Mouse (Mus musculus) hematopoietic stem cell, adult 5-6 weeks (primary cell): ENCODE results near the gene Mtfp1. TPM values are rescaled to one million over a fixed set of nuclear protein-coding genes. Genes with fewer than 3 reads are reported as not detected.
A peak's percentile ranks its signal among the peaks of the same experiment; 100 is the strongest.

Source experiments
- ATAC-seq, 2 experiments: fragments of 125-278 bp in 1 of 2; replicated peaks in 1 of 2; 2 replicates each; pipeline ENCODE4 v1.8.0; 2016 to 2017; ENCODE audit warnings: inconsistent platforms in 2 of 2, mild to moderate bottlenecking in 2 of 2, moderate number of reproducible peaks in 2 of 2, low read depth in 1 of 2, moderate TSS enrichment in 1 of 2; ENCODE audit not compliant: low FRiP score in 2 of 2, poor library complexity in 2 of 2, severe bottlenecking in 2 of 2, insufficient read depth in 1 of 2, low TSS enrichment in 1 of 2
- total RNA-seq: library from RNA; stranded (forward); fragments of 172-1452, 232-1000 nt; gene quantifications from 2 replicates; pipeline ENCODE4 v1.2.3, GENCODE M21; 2017

The Mtfp1 gene
- total RNA-seq, 1 experiment from 2014 or later = 15.3 TPM

DNA sequence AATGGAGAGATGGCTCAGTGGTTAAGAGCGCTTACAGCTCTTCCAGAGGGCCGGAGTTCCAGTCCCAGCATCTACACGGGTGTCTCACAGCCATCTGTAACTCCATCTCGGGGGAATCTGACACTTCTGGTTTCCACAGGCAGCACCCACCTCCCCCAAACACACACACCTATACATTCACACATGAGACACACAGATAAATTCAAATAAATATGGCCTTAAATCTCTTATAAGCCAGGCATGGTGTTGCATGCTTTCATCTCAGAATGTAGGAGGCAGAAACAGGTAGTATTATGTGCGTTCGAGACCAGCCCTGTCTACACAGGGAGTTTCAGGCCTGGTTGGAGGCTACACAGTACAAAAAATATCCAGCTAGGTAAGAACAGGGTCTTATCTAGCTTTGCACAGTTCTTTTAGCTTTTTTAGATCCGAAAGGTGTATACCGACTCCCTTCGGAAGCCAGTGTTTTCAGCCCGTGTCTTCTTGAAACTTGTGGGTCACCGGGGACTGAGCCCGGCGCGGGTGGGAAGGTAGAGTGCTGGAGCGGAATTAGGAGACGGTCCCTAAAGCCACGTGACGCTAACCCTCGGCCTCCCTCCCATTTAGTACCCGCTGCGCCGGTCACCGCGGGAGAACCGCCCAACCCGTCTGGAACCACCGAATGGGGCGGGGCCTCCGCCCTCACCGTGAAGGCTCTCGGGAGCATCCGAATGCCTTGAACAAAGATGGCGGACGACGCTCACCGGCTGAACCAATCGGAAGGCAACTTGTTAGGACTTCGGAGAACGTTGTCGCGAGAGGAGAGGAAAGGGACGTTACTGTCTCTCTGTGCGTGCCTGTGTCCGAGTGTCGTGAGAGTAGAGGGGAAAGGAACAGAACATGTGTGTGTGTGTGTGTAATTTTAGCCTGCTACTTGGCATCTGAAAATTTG, 1.1 kb upstream of the Mtfp1 start:
- peak; percentile 82 to 96 for ATAC-seq

DNA sequence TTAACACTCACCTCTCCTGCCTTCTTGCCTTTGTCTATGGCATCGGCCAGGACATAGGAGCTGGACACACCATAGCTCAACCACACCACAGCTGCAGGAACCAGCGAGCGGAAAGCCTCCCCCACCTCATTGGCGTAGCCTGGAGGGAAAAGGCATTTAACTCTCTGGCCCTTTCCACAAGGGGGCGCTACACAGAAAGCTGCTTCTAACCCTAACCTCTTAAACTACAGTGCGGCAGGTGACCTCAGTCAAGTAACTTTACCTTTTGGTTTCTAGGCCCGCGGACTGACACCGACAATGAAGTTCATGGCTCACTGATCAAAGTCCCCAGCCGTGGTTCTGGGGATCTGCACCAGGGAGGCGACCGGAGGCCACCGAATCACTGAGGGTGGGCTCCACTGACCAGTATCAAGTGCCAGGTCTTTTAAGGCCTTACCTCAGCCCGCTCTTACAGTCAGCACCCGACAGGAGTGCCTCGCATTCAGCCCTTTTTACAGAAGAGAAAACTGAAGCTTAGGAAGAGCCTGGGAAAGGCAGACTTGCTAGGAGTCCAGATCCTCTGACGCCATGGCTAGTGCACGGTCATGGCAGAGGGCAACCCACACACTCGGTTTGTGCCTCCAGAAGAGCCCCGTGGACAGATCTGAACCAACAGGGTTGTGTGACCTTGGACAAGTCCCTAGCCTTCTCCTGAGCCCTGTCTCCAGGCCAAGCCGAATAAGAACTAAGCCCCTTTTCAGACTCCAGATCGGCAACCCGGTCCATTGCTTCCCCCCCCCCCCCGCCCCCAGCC, 671 bp downstream of the Mtfp1 start:
- peak in 1 of 2 experiments; percentile 40; a peak in 2 of 4 replicates for ATAC-seq

DNA sequence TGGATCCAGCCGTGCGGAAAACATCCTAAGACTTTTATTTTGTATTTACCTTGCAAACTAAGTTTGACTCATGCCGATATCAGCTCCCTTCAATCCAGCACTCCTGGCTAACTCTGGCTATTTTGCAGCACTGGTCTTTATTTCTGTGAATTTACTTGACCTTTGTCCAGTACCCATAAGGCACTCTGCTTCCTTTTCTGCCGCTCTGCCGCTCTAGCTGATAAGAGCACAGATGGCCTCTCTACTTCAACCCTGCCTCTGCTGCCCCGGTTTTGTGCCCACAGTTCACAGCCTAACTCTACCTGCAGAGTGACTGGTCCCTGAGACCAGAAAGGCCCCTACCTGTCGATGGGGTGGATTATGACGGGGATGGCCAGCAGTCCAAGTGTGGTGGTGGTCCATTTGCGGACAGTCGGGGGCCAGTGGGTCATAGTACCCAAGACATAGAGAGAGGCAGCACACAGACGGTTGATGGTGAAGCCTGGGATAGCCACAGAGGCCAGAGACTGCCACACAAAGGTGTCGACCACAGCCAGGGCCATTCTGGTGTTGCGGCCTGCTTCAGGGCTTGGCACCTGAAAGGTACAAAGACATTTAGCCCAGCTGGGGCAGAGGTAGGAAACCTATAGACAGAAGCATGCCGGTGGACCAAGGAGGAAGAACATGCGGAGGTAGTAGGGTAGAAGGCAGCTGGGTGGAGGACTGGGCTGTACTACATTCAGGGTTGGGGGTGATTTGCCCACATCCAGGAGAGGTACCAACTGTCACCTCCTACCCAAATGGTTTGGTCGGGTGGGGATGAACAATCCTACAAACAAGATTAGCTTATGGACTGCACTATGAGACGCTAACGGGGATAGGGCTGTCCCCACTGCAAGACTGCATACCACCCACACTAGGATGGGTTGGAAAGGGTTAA, 1.5 kb downstream of the Mtfp1 start:
- ATAC-seq = no peak

DNA sequence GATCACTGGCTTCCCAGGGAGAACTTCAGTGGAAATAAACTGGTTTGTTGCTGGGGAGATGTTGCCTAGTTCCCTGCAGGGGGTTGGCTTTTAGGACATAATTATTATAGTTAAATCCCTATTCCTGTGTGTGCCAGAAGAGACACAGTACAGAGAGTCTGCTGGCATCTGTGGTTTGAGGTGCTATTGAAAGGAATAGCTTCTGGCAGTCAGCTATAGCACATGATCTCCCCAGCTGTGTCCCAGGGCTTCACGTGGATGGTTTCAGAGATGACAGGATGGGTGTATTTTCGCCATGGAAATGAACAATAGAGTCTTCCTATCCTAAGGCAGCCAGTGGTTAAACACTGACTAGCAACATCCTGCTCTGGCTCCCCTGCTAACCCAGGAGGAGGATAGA, 8.0 kb downstream of the Mtfp1 start:
- no peak for ATAC-seq

DNA sequence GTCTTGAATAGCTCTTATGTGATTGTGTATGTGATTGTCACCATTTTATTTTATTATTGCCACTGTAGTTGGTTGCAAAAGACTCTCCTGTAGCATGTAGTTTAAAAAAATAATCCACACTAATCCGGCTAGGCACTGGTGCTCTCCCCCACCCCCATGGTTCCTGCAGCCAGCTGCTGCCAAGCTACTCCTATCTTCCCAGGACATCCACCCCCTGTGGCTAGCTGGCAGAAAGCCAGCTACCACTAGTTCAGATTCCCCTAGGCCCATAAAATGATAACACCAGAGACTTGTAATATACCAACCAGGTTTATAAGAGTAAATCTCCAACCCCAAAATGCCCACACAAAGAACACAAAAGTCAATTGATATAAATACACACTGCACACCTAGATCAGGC, 9.0 kb downstream of the Mtfp1 start:
- ATAC-seq = no peak

DNA sequence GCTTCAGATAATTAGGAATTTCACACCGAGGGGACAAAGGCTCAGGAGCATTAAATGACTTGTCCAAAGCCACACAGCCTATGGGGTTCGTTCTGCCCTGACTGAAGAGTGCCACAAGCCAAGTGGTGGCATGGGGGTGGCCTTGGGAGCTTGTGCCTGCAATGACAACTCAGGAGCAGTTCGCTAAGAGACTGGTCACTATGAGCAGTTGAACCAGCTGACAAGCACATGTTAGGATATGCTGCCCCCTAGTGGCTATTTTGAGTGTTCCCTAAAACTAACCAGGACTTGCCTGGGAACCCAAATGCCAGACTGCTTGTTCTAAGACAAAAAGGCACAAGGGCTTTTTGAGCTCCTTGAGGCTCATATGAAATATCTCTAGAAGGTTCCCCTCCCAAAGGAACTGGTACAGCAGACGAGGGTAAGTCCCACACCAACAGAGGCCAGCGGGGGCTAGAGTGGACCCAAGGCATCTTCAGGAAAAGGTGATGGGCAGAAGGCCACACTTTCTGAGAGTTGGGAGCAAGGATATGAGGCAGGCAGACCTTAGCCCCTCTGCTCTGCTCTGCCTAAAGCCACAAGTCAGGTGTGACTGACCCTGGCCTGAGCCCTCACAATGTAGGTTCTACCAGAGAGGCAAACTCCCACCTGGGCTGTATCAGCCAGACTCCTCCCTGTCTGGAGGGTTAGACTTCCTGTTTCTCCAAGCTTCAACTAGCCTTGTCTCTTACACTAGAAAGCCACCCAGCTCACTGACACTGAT, 11.7 kb downstream of the Mtfp1 start:
- ATAC-seq = peak; percentile 27 to 43; a peak in 1 of 4 replicates

DNA sequence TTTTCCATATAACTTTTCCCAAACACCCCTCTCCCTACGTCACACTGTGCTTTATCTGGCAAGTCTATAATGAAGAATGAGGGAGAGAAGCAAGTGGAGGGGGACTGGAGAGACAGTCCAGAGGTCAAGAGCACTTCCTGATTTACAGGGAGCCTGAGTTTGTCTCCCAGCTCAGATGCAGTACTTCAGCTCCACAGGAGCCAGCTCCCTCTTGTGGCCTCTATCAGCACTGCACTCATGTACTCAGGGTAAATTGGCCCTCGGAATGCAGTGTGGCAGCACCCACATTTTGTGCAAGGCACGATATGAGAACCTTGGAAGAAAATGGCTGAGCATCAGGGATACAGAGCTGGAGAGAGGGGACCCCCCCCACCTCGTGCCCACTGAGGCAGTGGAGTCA, 15.0 kb downstream of the Mtfp1 start:
- peak; percentile 68 to 73; a peak in 3 of 4 replicates for ATAC-seq

DNA sequence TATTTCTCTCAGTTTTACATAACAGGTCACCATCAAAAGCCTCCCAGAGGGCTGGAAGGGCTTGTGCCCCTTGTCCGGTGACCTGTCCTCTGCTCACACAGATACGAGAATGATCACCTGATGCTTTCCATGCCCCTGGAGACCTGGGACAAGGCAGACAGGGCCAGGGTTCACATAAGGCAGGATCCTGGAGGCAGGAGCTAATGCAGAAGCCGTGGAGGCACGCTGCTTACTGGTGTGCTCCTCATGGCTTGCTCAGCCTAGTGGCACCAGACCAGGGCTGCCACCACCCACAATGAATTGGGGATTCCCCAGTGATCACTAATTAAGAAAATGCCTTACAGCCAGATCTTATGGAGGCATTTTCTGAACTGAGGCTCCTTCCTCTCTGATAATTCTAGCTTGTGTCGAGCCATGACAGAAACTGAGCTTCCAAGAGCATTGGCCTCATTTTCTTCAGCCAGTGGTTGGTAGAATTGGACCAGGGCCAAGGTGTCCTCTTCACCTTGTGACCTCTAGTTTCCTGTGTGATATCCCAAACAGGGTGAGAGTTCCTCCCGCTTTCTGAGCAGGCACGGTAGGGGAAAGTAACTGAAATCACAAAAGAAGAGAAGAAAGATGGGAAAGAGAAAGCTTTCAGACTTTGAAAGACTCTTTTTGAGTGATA, 16.8 kb downstream of the Mtfp1 start:
- ATAC-seq = no peak

DNA sequence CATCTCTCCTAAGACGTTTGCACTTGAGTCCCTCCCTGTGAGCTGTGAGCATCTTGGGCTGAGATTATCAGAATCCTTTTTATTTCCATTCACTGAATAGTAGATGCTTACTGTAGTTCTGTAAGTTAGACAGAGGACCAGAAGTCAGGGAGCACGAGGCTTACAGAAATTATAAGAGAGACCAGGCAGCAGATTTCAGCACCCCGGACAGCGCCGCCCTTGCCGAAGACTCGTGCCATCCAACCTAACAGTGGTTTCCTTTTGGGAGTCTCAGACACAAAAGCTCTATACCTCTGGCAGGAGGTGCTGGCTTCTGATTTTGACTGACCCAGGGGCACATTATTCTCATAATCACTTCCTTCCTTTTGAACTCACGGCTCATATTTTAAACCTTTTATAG, 18.6 kb downstream of the Mtfp1 start:
- 0 out of 4 replicates have a peak, but pooled peaks of 1 of the 2 experiments have one; percentile 51 for ATAC-seq

DNA sequence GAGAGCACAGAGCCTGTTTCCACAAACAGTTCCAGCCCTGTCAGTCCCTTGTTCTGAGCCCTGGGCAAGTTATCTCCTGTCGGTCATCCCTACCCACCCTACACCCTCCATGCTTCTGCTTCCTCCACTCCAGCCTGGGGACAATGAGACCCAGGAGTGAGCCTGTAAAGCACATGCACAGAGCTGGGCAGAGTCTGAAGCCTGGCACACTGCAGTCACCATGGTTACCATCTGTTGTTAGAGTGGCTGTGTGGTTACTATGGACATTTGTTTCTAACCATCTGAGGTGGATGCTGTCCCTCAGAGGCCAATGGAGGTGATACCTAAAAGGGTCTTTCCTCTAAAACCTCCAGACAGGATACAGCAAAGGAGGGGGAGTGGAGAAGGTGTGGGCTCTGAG, 25.6 kb downstream of the Mtfp1 start:
- no peak for ATAC-seq

DNA sequence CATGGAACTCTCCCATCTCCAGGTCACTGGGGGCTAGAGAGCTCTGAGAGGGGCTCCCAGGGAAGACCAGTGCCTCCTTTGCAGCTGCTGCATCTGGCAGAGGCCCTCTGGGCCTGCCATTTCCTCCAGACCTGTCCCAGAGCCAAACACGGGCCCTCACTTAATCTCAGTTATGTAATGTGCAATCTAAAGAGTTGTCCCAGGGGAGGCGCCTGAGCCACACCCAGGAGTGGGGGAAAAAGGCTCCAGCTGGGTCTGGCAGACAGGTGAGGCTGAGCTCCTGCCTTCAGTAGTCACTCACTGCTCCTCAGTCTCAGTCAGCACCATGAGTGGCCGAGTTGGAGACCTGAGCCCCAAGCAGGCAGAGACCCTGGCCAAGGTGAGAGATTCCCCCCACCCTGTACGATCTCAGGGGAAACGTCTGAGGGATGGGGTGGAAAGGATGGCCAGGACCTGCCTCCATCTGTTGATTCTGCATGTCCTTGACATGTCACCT, 30.6 kb downstream of the Mtfp1 start, which contains the start of gene Sec14l3:
Gene Sec14l3 (plus strand): TSS at position 215 of the 496 bp plus-strand sequence.
- no peak for ATAC-seq

DNA sequence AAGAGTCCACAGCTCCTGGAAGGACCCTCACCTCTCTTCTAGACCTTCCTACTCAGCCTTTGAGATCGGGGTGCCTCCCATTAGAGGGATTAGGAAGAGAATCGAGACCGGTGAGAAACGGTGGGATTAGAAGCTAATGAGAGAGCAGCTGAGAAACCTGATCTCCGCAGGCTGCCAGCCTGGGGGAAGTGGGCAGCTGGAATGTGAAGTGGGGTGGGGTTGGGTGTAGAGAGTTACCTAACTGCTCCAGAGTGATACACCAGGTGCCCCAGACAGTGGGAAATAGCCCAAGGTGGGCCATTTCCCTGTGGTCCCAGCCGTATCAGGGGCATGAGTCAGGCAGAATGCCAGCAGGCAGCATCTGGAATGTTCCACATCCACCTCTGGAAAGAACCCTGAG, 32.3 kb downstream of the Mtfp1 start:
- no peak for ATAC-seq

DNA sequence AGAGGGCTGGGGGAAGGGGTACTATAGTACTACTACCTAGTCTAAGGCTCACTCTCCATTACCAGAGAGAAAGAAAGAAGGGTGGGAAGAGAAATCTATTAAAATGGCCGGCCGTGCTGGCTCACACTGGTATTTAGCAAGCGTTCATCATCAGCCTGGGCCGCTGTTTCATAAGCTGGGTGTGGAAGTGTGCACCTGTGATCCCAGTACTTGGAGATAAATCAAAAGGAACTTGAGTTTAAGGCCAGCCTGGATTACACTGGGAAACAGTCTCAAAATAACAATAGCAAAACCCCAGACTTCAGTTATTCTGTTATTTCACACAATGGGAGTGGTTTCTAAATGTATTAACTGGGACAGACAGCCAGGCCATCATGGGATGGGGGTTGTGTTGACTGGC, 32.7 kb downstream of the Mtfp1 start:
- no peak for ATAC-seq

DNA sequence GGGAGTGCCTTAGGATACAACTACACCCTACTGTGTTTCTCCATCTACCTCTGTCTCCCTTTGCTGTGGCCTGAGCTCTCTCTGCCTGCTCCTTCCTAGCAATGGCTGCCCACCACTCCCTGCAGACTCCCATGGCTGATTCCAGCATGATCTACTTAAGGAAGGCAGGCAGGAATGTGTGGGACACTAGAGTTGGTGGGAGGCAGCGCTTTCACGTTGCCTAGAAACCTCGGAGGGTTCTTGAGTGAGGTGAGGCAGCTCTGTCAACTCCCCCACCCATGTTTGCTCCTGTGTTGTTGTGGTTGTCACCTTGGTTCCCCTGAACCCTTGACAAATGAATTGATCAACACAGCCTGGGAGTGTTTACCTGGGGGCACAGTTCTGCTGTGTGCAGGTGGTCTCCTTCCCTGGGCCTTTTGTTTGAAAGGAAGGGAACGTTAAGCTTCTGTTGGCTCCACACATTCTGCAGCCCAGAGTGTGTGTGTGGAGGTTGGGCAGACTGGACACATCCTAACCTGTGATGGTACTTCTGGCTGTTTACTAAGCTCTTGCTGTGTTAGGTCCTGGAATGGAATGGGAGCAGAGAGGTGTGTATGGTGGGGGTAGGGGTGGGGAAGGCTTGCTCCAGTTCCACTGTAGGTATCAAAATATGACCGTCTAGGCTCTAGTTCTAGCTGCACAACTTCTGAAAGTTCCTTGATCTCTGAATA, 34.2 kb downstream of the Mtfp1 start:
- ATAC-seq = no peak

DNA sequence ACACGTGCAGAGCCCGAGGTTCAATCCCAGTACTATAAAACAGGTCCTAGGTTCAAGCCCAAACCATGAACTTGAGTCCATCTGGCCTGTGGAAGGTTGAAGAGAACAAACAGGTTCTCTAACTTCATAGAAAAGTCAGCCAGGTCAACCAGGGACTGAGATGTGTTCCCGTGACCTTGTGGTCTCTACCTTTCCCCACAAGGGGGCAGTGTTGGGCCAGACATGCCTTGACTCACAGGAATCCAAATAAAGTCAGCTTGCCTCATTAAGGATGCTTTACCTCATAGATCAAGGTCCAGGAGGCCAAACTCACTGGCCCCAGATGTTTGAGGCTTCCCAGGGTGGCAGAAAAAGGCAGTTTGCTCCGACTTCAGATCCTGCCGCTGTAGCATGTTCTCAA, 41.7 kb downstream of the Mtfp1 start:
- ATAC-seq = peak; percentile 49 to 71; a peak in 3 of 4 replicates
